Mouse (Mus musculus) spleen, adult 12 weeks (tissue): ENCODE measurements around the gene Nkx6-1.

Source experiments
- DNase-seq: peaks from one replicate; pipeline ENCODE4 v3.0.0; 2022; ENCODE audit warnings: low spot score

Nkx6-1 gene

DNA sequence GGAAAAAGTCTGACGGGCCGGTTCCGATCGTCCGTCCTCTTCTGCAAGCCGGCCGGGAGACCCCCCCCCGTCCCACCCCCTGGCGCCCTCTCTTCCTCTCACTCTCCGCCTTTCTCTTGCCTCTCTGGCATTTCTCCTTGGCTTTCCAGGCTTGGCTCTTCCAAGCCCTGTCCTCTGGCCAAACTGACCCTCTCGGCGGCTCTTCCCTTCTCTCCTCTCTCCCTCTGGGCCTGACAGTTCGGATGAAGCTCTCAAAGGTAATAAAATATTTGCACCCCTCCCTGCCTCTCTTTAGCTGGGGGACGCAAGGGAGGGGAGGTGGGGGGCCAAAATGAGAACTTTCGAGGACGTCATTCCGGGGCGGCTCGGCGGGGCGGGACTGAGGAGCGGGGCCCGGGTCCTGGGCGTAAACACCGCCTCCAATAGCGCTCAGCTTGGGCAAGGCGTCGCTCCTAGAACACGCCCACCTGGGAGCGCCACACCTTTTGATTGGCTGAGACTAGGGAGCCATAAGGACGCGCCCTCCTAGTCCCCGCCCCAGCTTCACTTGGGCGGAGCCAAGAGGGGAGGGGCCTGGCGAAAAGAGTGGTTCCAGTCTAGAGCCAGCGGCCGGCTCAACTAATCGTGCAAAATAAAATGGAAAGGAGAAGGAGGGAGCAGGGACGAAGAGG lies at the start of gene Nkx6-1:
TSS of gene Nkx6-1 (minus strand) at position 52 of the 671 bp plus-strand sequence.
- DNase-seq = no peak

GRCm38 (mm10) chr5:101713064-101713613 lies 48.3 kb upstream of the Nkx6-1 start:
- DNase-seq = no peak

- DNase-seq = no peak
Measured at GRCm38 (mm10) chr5:101703374-101704260, 38.8 kb upstream of the Nkx6-1 start.

- DNase-seq = no peak
Measured at GRCm38 (mm10) chr5:101702636-101703035, 37.8 kb upstream of the Nkx6-1 start.

- DNase-seq = no peak
Measured at GRCm38 (mm10) chr5:101700607-101701006, 35.8 kb upstream of the Nkx6-1 start.

GRCm38 (mm10) chr5:101688581-101688980 lies 23.8 kb upstream of the Nkx6-1 start:
- DNase-seq = no peak

- no peak for DNase-seq
Measured at GRCm38 (mm10) chr5:101683340-101683739, 18.5 kb upstream of the Nkx6-1 start.

DNA sequence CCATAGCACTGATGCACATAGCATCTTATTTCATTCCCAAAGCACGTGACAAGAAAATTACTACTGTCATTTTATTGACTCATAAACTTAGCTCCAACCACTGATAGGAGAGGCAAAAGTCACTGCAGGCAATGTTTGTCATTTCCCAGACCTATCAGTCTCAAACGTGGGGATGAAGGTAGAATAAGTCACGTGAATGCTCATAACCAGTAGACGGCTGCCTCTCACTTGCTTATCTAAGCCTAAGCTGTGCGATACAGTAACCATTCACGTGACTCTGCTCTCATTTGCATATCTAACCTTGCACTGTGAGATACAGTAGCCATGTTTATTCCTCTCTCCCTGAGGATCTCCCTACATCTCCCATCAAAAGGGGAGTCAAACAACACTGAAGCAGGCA lies 15.5 kb upstream of the Nkx6-1 start:
- DNase-seq = no peak

- DNase-seq = no peak
Measured at GRCm38 (mm10) chr5:101669381-101669780, 4.6 kb upstream of the Nkx6-1 start.

- no peak for DNase-seq
Measured at GRCm38 (mm10) chr5:101668475-101668874, 3.7 kb upstream of the Nkx6-1 start.

DNA sequence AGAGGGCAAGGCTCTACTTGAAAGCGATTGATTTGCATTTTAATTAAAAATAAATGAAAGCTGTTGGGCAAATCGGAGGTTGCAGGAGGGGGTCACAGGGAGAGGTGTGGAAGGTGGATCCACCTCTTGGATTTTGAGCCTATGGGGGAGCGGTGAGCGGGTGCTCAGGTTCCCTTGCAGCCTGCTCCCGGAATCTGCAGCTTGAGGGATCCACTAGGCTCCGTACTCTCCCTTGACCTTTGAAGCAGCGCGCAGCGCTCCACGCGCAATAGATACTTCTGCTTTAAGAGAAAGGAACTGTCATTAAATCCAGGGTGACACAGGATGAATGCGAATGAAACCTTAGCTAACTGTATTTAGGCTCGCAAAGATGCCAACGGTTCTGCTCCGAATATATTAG lies 3.2 kb upstream of the Nkx6-1 start:
- DNase-seq = no peak

- DNase-seq = no peak
Measured at GRCm38 (mm10) chr5:101667263-101667990, 2.6 kb upstream of the Nkx6-1 start.

DNA sequence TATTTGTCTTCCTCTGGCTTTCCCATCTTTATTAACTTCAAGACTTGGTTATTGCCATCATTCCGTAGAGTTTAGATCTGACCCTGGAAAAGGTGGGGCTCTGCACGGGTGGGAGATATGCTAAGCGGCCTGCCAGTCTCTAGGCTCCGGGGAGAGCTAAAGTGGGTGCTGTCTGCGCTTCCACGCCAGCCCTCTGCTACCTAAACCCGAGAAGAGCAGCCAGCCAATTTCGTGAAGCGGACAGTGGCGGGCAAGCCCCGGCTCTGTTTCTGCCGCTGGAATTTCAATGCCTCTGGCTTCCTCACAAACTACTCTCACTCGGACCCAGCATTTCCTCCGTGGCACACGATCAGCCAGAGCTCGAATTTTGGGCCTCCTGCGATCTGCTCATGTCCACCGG lies 1.9 kb upstream of the Nkx6-1 start:
- no peak for DNase-seq

- no peak for DNase-seq
Measured at GRCm38 (mm10) chr5:101666091-101666490, 1.3 kb upstream of the Nkx6-1 start.

GRCm38 (mm10) chr5:101664423-101664921 lies 324 bp downstream of the Nkx6-1 start:
- DNase-seq = no peak

DNA sequence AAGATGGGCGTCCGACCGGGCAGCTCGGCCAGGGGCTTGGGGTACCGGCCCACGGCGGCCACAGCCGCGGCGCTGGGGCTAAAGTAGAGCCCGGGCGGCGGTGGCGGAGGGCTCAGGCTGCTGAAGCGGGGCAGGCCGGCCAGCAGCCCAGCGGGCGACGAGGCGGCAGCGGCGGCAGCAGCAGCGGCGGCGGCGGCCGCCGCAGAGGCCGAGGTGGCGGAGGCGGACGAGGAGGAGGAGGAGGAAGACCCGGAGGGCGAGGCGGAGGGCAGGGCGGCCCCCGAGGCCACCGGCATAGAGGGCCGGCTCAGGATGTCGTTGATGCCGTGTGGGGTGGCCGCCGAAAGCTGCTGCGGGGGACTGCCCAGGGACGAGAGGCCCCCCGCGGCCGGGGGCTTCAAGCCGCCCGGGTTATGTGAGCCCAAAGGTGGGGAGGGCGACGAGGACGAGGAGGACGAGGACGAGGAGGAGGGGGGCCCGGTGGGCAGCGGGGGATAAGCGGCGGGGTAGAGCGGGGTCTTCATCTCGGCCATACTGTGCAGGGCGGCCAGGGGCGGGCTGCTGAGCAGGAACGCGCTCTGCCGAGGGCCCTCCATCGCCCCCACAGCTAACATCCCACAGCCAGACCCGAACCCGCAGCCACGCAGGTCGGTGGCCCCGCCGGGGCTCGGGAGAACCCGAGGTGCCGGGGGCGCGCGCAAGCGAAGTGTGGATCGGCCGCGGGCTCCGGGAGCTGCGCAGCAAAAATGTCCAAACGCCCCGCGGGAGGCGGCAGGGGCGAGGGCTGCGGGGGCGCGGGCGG lies 974 bp downstream of the Nkx6-1 start:
- no peak for DNase-seq

DNA sequence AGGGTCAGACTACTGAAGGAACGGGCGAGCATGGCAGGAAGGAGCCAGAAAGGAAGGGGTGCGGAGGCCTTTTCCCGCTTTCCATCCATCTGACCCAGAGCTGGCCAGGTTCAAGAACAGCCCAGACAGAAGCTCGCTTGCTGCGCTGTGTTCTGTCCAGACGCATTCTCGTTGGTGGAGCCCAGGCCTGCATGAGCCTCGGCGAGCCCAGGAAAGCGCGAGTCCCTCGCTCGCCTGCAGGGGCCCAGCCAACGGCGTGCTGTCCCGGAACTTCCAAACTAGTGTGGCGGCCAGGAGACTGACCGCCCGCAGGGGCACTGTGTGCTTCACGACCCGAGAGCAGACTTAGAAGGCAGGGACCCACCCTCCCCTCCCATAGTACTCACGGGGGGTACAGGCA lies 1.6 kb downstream of the Nkx6-1 start:
- no peak for DNase-seq

DNA sequence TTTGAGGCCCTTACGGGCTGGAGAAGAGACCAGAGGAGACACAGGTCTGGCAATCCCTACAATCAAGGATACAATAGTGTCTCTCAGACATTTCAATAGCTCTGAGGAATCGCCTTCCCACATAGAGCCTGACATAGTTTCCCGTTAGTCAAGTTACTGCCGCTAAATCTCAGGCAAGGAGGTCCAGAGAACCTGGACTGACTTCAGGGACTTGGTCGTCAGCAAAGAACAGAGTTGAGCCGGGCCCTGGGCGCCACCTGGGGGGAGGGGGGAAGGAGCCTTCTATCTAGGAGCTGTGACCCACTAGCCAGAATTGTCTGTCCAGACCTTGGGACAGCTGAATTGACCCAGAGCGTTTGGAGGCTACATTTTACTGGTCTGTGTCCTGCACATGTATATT lies 2.3 kb downstream of the Nkx6-1 start:
- no peak for DNase-seq

DNA sequence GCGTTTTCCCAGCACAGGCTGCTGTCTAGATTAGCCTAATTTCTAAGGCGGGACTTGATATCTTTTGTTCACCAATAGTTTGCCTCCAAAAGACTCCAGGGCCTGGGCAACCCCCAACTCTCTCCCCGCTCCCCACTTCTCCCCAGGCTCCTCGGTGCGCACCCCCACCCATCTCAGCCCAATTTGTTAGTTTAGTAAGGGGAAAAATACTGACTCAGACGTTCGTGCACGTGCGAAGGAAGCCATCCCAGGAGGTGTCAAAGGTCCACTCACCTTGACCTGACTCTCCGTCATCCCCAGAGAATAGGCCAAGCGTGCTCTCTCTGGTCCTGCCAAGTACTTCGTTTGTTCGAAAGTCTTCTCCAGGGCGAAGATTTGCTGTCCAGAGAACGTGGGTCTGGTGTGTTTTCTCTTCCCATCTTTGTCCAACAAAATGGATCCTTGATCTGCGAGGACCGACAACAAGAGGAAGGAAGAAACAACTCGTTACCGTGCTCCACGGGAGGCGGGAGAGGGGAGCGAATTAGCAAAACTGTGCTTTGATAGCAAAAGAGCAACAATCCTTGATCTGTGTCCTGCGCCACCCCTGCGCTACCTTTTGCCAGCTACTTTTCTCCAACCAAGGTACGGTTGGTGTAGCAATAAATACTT lies 3.1 kb downstream of the Nkx6-1 start:
- no peak for DNase-seq

GRCm38 (mm10) chr5:101660666-101661065 lies 4.1 kb downstream of the Nkx6-1 start:
- no peak for DNase-seq
